Mouse (Mus musculus) C2C12 (cell line): ENCODE data around the gene Mllt6. TPM values are rescaled to one million over a fixed set of nuclear protein-coding genes. Genes with fewer than 3 reads are reported as not detected.
A peak's percentile ranks its signal among the peaks of the same experiment; 100 is the strongest.
"Not testable (repeated sequence)": the region's sequence is repeated elsewhere in the genome, so short reads cannot be mapped to it uniquely, and the experiment has no call there.

Experiments used
- H3K27me3 ChIP-seq: one replicate; pipeline ENCODE4 v1.6.1; 2011; ENCODE audit not compliant: control insufficient read depth, insufficient read depth, insufficient read length
- H3K36me3 ChIP-seq: one replicate; pipeline ENCODE4 v1.6.1; 2011; ENCODE audit not compliant: control insufficient read depth, insufficient read depth
- H3K4me3 ChIP-seq: one replicate; pipeline ENCODE4 v1.5.1; 2011; ENCODE audit warnings: mild to moderate bottlenecking, control low read depth; ENCODE audit not compliant: poor library complexity, insufficient read depth, severe bottlenecking
- H3K79me2 ChIP-seq: one replicate; pipeline ENCODE4 v1.6.1; 2011; ENCODE audit not compliant: control insufficient read depth, insufficient read depth
- H3K79me3 ChIP-seq: one replicate; pipeline ENCODE4 v1.6.1; 2011; ENCODE audit warnings: low read depth, control low read depth
- H3ac ChIP-seq: one replicate; pipeline ENCODE3; 2011; ENCODE audit warnings: low read depth; ENCODE audit not compliant: control insufficient read depth, insufficient read length
- CEBPB ChIP-seq: IDR thresholded peaks from one replicate; pipeline ENCODE4 v1.6.1; 2011; ENCODE audit warnings: low read depth, mild to moderate bottlenecking, control low read depth, moderate library complexity
- CTCF ChIP-seq: IDR thresholded peaks from one replicate; pipeline ENCODE4 v1.5.1; 2011; ENCODE audit not compliant: control insufficient read depth, insufficient read depth, insufficient read length
- FOSL1 ChIP-seq: IDR thresholded peaks from one replicate; pipeline ENCODE4 v1.8.0; 2011; ENCODE audit warnings: mild to moderate bottlenecking, low read length; ENCODE audit not compliant: poor library complexity, insufficient read depth, severe bottlenecking
- MAX ChIP-seq: IDR thresholded peaks from one replicate; pipeline ENCODE4 v1.6.1; 2011; ENCODE audit warnings: mild to moderate bottlenecking, control low read depth
- MYOD1 ChIP-seq: IDR thresholded peaks from one replicate; pipeline ENCODE4 v1.6.1; 2011; ENCODE audit warnings: low read depth; ENCODE audit not compliant: control insufficient read depth, insufficient read length
- MYOG ChIP-seq: IDR thresholded peaks from one replicate; pipeline ENCODE4 v1.6.1; 2011; ENCODE audit not compliant: control insufficient read depth, insufficient read length; ENCODE audit errors: extremely low read depth
- USF1 ChIP-seq: IDR thresholded peaks from one replicate; pipeline ENCODE4 v1.6.1; 2011; ENCODE audit warnings: low read depth, mild to moderate bottlenecking, control low read depth, moderate library complexity
- microRNA-seq: library from miRNA; unstranded; fragments of <30 nt; microRNA quantifications from one replicate; pipeline ENCODE4, GENCODE M21; 2019; ENCODE audit warnings: borderline microRNAs expressed
- polyA plus RNA-seq: library from polyadenylated mRNA; unstranded; fragments of >200 nt; fragmentation: generic; extraction: Trizol; gene quantifications from one replicate; pipeline ENCODE4 v1.2.1, GENCODE M21; 2012; ENCODE audit warnings: missing spikeins

Gene Mllt6
- polyA plus RNA-seq, 1 experiment = 12.5 TPM

DNA sequence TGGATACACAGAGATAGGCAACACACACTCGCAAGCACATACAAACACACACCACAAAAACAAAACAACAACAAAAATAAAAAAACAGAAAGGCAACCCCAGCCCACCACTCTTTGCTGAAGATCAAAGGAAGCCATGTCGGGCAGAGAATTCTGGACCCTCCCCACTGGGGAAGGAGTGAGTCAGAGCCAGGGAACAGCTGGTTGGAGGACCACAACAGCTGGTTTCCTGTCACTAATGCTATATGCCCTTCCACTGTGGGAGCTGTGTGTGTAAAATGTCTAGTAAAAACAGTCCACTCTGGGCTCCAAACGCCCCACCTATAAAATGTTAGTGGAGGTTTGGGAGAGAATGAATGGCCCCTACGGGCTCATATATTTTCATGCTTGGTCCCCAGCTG lies 58.1 kb downstream of the Mllt6 start:
- H3K27me3 ChIP-seq = no peaks in the 10 kb centered on the region
- no peaks in the 10 kb centered on the region for H3K79me3 ChIP-seq
- no peak overlapping the region for H3K4me3 ChIP-seq
- peak; percentile 66 for TF ChIP-seq MYOD1
- no peak for TF ChIP-seq CTCF
- no peak for TF ChIP-seq USF1
- H3K79me2 ChIP-seq = no peaks in the 10 kb centered on the region
- peaks cover 93% of the 10 kb centered on the region for H3K36me3 ChIP-seq
- no peak overlapping the region for H3ac ChIP-seq

DNA sequence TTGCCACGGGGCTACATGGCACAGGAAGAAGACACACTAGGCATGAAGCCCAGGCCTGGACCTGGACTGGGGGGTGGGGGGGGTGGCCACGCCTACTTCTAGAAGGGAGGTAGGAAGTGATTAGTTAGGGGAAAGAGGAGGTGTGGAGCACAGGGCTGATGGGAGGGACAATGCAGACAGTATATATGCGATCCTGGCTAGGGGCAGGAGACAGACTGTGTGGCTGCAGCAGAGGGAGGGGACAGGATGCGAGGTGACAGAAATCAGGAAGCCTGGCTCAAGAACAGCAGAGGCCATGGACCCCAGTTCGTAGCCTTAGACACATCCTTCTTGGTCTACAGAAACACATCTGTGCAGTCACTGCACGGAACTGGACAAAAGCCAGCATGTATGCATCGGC lies 60.5 kb downstream of the Mllt6 start:
- Histone ChIP-seq H3K4me3 (no peak overlapping the region), H3K79me2 (peaks cover 11% of the 10 kb centered on the region), H3K27me3 (no peaks in the 10 kb centered on the region), H3K79me3 (no peaks in the 10 kb centered on the region), H3ac (no peak overlapping the region), H3K36me3 (peaks cover 89% of the 10 kb centered on the region)
- no peak for TF ChIP-seq MYOD1
- no peak for TF ChIP-seq CTCF
- no peak for TF ChIP-seq FOSL1
- TF ChIP-seq MAX = no peak
- no peak for TF ChIP-seq USF1
- TF ChIP-seq CEBPB = no peak
- TF ChIP-seq MYOG = no peak

DNA sequence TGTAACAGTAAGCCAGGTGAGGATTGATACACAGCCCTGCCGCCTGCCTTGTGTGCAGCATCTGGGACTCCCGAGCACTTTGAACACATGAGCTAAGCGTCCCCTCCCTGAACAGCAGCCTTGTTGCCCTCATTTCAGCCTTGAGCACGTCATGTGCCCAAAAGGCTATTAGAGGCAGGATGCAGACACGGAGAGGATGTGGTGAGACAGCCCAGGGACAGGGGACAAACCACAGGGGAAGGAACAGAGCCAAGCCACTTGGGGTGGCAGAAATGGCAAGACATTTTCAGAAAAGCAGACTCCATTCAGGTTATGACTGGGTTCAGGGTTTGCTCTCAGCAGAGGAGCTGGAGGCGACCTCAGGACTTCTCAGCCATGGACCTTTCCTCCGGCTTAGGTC lies 65.1 kb downstream of the Mllt6 start:
- Histone ChIP-seq H3K36me3 (peaks cover 69% of the 10 kb centered on the region), H3K4me3 (no peak overlapping the region), H3ac (peak overlapping the region; percentile 59), H3K27me3 (no peaks in the 10 kb centered on the region), H3K79me2 (peaks cover 29% of the 10 kb centered on the region), H3K79me3 (peaks cover 3% of the 10 kb centered on the region)
- TF ChIP-seq MYOD1 = no peak
- peak; percentile 68 for TF ChIP-seq MAX
- no peak for TF ChIP-seq FOSL1
- TF ChIP-seq CTCF = no peak
- TF ChIP-seq USF1 = peak; percentile 67
- no peak for TF ChIP-seq MYOG
- no peak for TF ChIP-seq CEBPB

DNA sequence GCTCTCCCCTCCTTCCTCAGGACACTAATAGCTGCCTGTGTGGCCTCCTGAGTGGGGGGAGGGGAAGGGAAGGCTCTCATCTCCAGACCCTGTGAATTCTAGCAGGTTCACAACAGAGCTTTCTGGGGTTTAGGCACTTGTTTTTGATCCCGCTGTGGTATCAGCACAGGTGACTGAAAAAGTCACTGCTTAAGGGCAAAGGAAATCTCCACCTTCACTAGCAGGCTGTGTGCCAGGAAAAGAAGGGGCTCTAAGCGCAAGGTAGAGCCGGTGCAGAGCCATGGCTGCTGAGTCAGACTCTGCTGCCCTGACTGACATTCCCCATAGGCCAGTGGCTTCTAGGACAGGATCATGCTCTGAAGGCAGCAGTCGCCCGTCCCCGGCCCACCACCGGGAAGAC lies 65.5 kb downstream of the Mllt6 start:
- peaks cover 66% of the 10 kb centered on the region for H3K36me3 ChIP-seq
- H3K79me3 ChIP-seq = peaks cover 6% of the 10 kb centered on the region
- no peak overlapping the region for H3K4me3 ChIP-seq
- peaks cover 33% of the 10 kb centered on the region for H3K79me2 ChIP-seq
- no peaks in the 10 kb centered on the region for H3K27me3 ChIP-seq
- H3ac ChIP-seq = no peak overlapping the region
- no peak for TF ChIP-seq MYOD1
- TF ChIP-seq MYOG = no peak
- no peak for TF ChIP-seq USF1
- TF ChIP-seq MAX = no peak
- TF ChIP-seq CTCF = no peak

DNA sequence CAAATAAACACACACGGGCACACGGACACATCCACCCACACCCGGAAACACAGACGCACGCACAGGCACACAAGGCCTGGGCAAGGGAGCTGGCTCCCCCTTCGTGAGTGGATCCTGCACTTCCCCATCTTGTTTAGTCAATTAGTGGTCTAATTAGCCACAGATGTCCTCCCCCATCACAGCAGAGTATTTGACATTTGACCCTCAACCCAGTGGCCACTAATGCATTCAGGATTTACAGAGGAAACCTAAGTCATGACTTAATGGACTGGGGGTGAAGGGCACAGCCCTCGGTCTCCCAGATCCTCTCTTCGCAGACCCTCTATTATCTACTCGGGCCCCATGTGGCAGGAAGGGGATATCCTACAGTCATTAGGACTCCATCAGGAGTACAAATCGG lies 70.5 kb downstream of the Mllt6 start:
- no peaks in the 10 kb centered on the region for H3K27me3 ChIP-seq
- H3ac ChIP-seq = no peak overlapping the region
- H3K4me3 ChIP-seq = no peak overlapping the region
- TF ChIP-seq CTCF (no peak), CEBPB (no peak), MAX (no peak), MYOG (no peak), MYOD1 (no peak), FOSL1 (no peak), USF1 (no peak)
- H3K79me3 ChIP-seq = peaks cover 30% of the 10 kb centered on the region
- peaks cover 26% of the 10 kb centered on the region for H3K36me3 ChIP-seq
- peaks cover 70% of the 10 kb centered on the region for H3K79me2 ChIP-seq

DNA sequence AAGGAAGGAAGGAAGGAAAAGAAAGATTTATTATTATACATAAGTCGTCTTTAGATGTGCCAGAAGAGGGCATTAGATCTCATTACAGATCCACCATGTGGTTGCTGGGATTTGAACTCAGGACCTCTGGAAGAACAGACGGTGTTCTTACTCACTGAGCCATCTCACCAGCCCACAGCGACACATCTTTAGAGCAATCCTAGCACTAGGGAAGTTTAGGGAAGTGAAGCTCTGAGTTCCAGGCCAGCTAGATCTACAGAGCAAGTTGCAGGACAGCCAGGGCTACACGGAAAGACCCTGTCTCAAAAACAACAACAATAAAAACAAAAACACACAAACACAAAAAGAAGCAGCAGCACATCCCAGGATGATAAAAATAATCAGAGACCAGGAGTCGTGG lies 71.6 kb downstream of the Mllt6 start:
- not testable (repeated sequence) for H3K4me3 ChIP-seq, H3K27me3 ChIP-seq, H3ac ChIP-seq
- Histone ChIP-seq H3K36me3 (peaks cover 20% of the 10 kb centered on the region), H3K79me2 (peaks cover 81% of the 10 kb centered on the region), H3K79me3 (peaks cover 40% of the 10 kb centered on the region)

Small RNA genes within 50 kb of the gene (microRNA-seq; reads per million reads assigned to microRNA genes)
- 0.36 reads per million for gene Gm24158
- 0.32 reads per million for gene Mir6927

Other genes with a start within 250 kb of the Mllt6 start
- gene Arhgap23, start 247.9 kb upstream of the Mllt6 start, polyA plus RNA-seq = 23.9 TPM
- gene 4933428G20Rik, start 163.1 kb upstream of the Mllt6 start, polyA plus RNA-seq = 0.34 TPM
- 0.01 TPM for gene Srcin1, start 87.2 kb upstream of the Mllt6 start, polyA plus RNA-seq
- 15.9 TPM for gene Epop, start 33.7 kb upstream of the Mllt6 start, polyA plus RNA-seq
- gene Cisd3, start 22.4 kb downstream of the Mllt6 start, polyA plus RNA-seq = 110 TPM
- gene Pcgf2, start 37.1 kb downstream of the Mllt6 start, polyA plus RNA-seq = 29.2 TPM
- 690 TPM for gene Psmb3, start 40.0 kb downstream of the Mllt6 start, polyA plus RNA-seq
- gene Pip4k2b, start 81.3 kb downstream of the Mllt6 start, polyA plus RNA-seq = 28.3 TPM
- gene Cwc25, start 103.1 kb downstream of the Mllt6 start, polyA plus RNA-seq = 8.7 TPM
- gene 1700001P01Rik, start 112.5 kb downstream of the Mllt6 start, polyA plus RNA-seq = 0.14 TPM
- gene Rpl23, start 119.0 kb downstream of the Mllt6 start, polyA plus RNA-seq = 1,391 TPM
- gene Lasp1, start 135.6 kb downstream of the Mllt6 start, polyA plus RNA-seq = 219 TPM
- 4.9 TPM for gene B230217C12Rik, start 177.4 kb downstream of the Mllt6 start, polyA plus RNA-seq
- 0.11 TPM for gene Fbxo47, start 220.7 kb downstream of the Mllt6 start, polyA plus RNA-seq